Mouse (Mus musculus) cortical plate, adult 2 months (tissue): ENCODE results near the gene Man1c1. TPM values are rescaled to one million over a fixed set of nuclear protein-coding genes. Genes with fewer than 3 reads are reported as not detected.

Experiments used
- H3K27ac ChIP-seq: fragments of 200-500 bp; 2 replicates; pipeline ENCODE4 v1.5.1; 2012; ENCODE audit warnings: low read length, control low read depth, inconsistent platforms; ENCODE audit not compliant: insufficient read depth
- H3K4me1 ChIP-seq: fragments of 200-500 bp; 2 replicates; pipeline ENCODE4 v1.6.1; 2011; ENCODE audit warnings: low read length; ENCODE audit not compliant: control insufficient read depth, insufficient read depth
- H3K4me3 ChIP-seq: fragments of 200-500 bp; 2 replicates; pipeline ENCODE4 v1.5.1; 2011; ENCODE audit warnings: mild to moderate bottlenecking, low read length, control low read depth; ENCODE audit not compliant: insufficient read depth
- CTCF ChIP-seq: fragments of 200-500 bp; IDR thresholded peaks from 2 replicates; pipeline ENCODE4 v1.5.1; 2011; ENCODE audit warnings: mild to moderate bottlenecking, control low read depth, low read length; ENCODE audit not compliant: insufficient read depth; ENCODE audit errors: extremely low read depth
- POLR2A ChIP-seq: fragments of 200-500 bp; IDR thresholded peaks from 2 replicates; pipeline ENCODE4 v1.6.1; 2011; ENCODE audit warnings: mild to moderate bottlenecking, low read length, control low read depth; ENCODE audit not compliant: insufficient read depth; ENCODE audit errors: extremely low read depth
- polyA plus RNA-seq: library from polyadenylated mRNA; depleted of rRNA; stranded (reverse); fragments of >200 nt; gene quantifications from 2 replicates; pipeline ENCODE4 v1.2.3, GENCODE M21; 2012

The Man1c1 gene
- polyA plus RNA-seq, 1 experiment, result 20.5 TPM

- Histone ChIP-seq H3K4me3 (no peak overlapping the region), H3K27ac (no peak overlapping the region), H3K4me1 (peaks cover 2% of the 10 kb centered on the region; the same call in 1 of the 2 replicates)
- TF ChIP-seq CTCF, result no peak
- no peak for TF ChIP-seq POLR2A
Measured at GRCm38 (mm10) chr4:134588951-134589350, 115.1 kb downstream of the Man1c1 start.

GRCm38 (mm10) chr4:134588287-134588686 is 115.8 kb downstream of the Man1c1 start:
- TF ChIP-seq POLR2A (no peak), CTCF (no peak)
- Histone ChIP-seq H3K4me3 (no peak overlapping the region), H3K27ac (no peak overlapping the region), H3K4me1 (peaks cover 2% of the 10 kb centered on the region; the same call in 1 of the 2 replicates)

GRCm38 (mm10) chr4:134587636-134588197 is 116.4 kb downstream of the Man1c1 start:
- TF ChIP-seq CTCF (no peak), POLR2A (no peak)
- H3K4me3 ChIP-seq, result no peak overlapping the region
- H3K4me1 ChIP-seq, result peaks cover 2% of the 10 kb centered on the region; the same call in 1 of the 2 replicates
- no peak overlapping the region for H3K27ac ChIP-seq

- peaks cover 2% of the 10 kb centered on the region; the same call in 1 of the 2 replicates for H3K4me1 ChIP-seq
- H3K27ac ChIP-seq, result no peak overlapping the region
- no peak overlapping the region for H3K4me3 ChIP-seq
- TF ChIP-seq POLR2A (no peak), CTCF (no peak)
Measured at GRCm38 (mm10) chr4:134586631-134587030, 117.5 kb downstream of the Man1c1 start.

- TF ChIP-seq CTCF, result no peak
- TF ChIP-seq POLR2A, result no peak
- Histone ChIP-seq H3K27ac (no peak overlapping the region), H3K4me3 (no peak overlapping the region), H3K4me1 (peaks cover 2% of the 10 kb centered on the region; the same call in 1 of the 2 replicates)
Measured at GRCm38 (mm10) chr4:134586126-134586525, 118.0 kb downstream of the Man1c1 start.

GRCm38 (mm10) chr4:134583513-134583912 is 120.6 kb downstream of the Man1c1 start:
- peaks cover 4% of the 10 kb centered on the region; the same call in 1 of the 2 replicates for H3K4me1 ChIP-seq
- no peak overlapping the region for H3K27ac ChIP-seq
- no peak overlapping the region for H3K4me3 ChIP-seq
- TF ChIP-seq CTCF (peak; percentile 32; the same call in 1 of the 2 replicates), POLR2A (no peak)

- Histone ChIP-seq H3K4me3 (no peak overlapping the region), H3K27ac (no peak overlapping the region), H3K4me1 (peaks cover 5% of the 10 kb centered on the region; the same call in 1 of the 2 replicates)
- TF ChIP-seq POLR2A, result no peak
- no peak for TF ChIP-seq CTCF
Measured at GRCm38 (mm10) chr4:134581365-134581764, 122.7 kb downstream of the Man1c1 start.

GRCm38 (mm10) chr4:134580351-134581148 is 123.5 kb downstream of the Man1c1 start:
- H3K4me3 ChIP-seq, result no peak overlapping the region
- no peak for TF ChIP-seq CTCF
- TF ChIP-seq POLR2A, result no peak
- peak overlapping the region; percentile 17; the same call in 1 of the 2 replicates for H3K27ac ChIP-seq
- H3K4me1 ChIP-seq, result peaks cover 4% of the 10 kb centered on the region; the same call in 1 of the 2 replicates

- TF ChIP-seq CTCF (no peak), POLR2A (no peak)
- peaks cover 4% of the 10 kb centered on the region; the same call in 1 of the 2 replicates for H3K4me1 ChIP-seq
- no peak overlapping the region for H3K4me3 ChIP-seq
- H3K27ac ChIP-seq, result no peak overlapping the region
Measured at GRCm38 (mm10) chr4:134579620-134580019, 124.5 kb downstream of the Man1c1 start.
